Mouse (Mus musculus) CD4-positive, CD25-positive, alpha-beta regulatory T cell, adult 2 months (primary cell): ENCODE measurements around the gene A930018P22Rik.

Source experiments
- DNase-seq: peaks from one replicate; pipeline ENCODE4 v3.0.0-alpha.2; 2012; ENCODE audit warnings: low read depth, low spot score

The A930018P22Rik gene

DNA sequence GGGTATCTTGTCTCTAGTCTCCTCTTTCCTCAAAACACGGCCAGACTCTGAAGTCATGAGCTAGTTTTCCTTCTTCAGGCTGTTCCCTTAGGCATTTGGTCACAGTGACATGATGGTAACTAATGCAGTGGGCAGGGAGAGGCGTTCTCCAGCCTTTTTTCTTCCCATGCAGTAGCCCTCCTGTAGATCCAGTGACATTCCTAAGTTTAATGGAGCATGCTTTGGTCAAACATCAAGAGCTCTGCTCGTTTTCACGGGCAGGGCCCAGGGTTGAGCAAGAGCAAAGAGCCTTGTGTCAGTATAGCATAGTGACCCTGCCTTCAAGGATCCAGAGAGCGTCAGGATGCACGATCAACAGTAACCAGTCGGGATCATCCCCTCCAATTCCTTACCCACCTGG, 40.8 kb downstream of the A930018P22Rik start:
- no peak for DNase-seq

DNA sequence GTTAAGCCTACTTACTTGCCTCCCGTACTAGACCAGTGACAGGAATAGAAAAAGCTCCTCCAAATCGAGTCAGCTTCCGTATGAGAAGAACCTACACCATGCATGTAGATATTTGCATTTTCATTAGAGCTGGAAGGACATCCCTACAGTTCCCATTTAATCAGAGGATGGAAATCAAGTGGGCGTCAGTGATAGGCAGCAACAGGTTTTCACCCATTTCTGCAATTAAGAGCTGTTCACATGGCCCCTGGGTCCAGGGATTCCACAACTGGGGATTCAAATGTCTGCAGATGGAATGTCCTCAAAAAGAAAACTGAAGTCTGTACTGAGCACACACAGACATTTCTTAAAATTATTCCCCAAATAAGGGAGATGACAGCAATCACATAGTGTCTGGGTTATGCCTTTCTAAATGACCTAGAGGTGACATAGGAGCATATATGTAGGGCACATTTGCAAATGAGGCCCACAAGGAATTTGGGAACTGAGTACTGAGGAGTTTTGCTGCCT, 41.5 kb downstream of the A930018P22Rik start:
- no peak for DNase-seq

DNA sequence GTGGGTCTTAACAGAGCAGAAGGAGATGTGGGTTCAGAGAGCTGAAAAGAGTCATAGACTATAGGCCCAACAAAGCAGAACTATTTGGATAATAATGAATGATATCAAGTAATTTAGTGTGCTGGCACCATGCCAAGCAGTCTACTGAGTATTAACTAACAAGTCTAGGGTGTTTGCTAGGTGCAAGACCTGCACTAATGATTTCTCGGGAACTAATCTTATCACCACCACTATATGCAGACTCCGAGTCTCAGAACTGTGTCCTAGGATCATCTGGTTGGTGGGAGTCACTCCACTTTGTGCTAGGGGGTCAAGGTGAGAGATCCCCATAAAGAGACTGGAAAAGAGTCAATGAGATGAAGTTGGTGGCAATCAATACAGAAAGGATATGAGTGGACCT, 43.1 kb downstream of the A930018P22Rik start:
- DNase-seq = no peak

DNA sequence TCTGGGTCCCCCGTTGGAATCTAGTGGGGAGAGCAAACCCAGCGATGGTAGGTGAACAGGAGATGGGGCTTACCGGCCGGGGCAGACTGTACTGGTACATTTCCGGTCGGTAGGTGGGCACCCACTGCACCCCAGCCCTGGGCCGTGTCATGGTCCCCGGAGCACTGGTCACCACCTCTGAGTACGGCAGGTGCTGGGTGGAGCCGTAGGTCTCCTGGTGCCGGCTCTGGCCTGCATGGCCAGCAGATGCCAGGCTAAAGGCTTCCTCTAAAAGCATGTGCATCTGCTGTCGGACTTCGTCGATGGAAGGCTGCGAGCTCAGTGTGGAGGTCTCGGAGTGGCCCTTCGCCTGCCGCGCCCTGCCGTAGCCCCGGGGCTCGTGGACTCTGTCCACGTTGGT, 45.2 kb downstream of the A930018P22Rik start:
- DNase-seq = no peak

DNA sequence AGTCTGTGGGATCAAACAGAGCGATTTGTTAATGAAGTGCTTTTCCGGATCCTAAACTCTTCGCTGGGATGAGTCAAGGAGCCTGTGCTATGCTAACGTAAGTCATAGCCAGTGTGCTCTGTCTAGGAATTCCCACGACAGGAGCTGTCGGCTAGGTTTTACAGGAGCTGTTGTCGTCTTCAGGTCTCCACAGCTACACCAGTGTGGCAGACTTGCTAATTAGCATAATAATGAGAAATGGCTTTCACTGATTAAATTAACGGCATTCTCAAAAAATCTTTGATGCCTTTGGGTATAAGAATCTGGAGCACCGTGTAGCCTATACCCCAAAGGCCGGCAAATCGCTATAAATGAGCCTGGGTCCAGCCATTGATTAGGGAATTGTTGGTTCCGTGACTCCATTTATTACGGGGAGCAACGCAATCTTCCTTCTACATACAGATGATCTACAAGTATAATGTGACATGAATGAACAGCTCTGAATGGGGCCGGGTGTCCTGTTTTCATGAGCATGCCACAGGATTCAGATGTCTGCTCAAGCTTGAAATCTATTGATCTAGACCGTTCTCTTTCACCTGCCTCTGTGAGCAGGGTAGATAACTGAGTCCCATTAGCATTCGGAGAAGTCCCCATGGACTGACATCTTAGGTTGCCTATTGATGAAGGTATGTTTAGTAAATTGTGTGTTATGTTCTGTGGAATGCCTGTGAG, 45.8 kb downstream of the A930018P22Rik start:
- DNase-seq = no peak

DNA sequence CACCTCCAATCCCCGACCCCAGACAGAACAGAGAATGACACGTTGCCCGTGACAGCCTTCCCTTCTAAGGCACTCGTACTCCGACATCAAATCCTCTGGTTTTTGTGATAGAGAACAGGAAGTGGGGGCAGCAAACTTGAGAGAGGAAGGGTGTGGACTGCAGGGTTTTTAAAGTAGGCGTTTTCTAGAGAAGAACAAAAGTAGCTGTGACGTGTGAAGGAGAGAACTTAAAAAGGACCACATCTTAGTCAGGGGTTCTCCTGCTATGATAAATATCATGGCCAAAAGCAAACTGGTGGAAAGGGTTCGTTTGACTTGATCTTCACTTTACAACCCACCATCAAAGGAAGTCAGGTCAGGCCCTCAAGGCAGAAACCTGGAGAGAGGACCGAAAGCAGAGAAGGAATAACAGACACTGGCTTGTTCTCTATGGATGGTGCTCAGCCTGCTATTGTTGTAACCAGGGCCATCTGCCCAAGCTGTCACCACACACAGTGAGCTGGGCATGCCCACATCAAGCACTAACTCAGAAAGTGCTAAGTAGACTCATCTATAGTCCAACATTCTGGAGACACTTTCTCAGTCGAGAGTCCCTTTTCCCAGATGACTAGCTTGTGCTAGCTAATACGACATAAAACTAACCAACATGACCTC, 50.3 kb downstream of the A930018P22Rik start:
- DNase-seq = peak; percentile 81

DNA sequence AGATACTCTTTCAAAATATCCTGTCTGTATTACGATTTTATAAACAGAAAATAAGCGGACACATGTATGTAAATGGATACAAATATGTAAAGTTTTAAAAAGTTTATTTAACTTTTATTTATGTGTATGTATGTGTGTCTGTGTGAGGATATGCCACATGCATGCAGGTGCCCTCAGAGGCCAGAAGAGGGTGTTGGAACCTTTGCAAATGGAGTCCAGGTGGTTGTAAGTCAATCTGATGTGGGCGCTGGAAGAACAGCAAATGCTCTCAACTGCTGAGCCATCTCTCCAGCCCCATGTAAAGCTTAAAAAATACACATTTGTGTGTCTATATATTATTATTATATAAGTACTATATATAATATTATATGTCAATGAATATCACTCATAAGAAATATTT, 50.9 kb downstream of the A930018P22Rik start:
- peak; percentile 15 for DNase-seq
